Mouse (Mus musculus) C2C12 (cell line): Measurements from ENCODE around the gene Ccdc160.

Experiments used
- CTCF ChIP-seq: IDR thresholded peaks from one replicate; pipeline ENCODE4 v1.5.1; 2011; ENCODE audit not compliant: control insufficient read depth, insufficient read depth, insufficient read length
- MAX ChIP-seq: IDR thresholded peaks from one replicate; pipeline ENCODE4 v1.6.1; 2011; ENCODE audit warnings: mild to moderate bottlenecking, control low read depth

DNA sequence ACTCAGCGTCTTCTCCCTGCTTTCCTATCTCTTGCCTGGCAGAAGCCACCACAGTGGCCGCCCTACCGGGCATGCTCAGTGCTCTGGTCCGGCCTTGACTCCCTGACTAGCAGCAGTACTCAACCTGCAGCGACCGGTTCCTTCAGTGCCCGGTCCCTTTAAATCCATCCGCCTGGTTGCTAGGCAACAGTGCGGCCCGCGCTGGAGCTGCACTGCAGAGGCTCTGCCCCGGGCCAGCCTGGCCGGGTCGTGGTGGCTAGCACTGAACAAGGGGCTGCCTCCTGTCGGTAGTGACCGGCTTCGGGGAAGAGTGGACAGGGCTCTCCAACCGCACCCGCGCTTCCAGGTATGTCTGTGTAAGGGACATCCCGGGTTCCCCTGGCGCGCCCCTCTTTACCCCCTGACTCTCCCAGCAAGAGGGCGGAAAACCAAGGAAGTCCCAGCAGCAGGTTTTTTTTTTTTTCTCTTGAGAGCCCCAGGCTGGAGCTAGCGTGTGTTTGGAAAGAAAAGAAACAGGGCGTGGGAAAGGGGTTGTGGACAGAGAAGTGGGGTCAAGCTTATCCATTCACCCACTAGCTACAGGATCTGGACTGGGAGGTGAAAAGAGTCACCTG lies at the start of gene Ccdc160:
- TF ChIP-seq MAX (no peak), CTCF (no peak)
